Mouse (Mus musculus) forebrain, embryonic 10.5 days (tissue): ENCODE data around the gene Tchp. TPM values are rescaled to one million over a fixed set of nuclear protein-coding genes. Genes with fewer than 3 reads are reported as not detected.

Experiments
- microRNA-seq: library from miRNA; unstranded; fragments of <30 nt; microRNA quantifications from one replicate; pipeline ENCODE4, GENCODE M21; 2017
- polyA plus RNA-seq: library from polyadenylated mRNA; unstranded; fragments of >200 nt; fragmentation: Nextera tagmentation; extraction: Ambion mirVana; gene quantifications from 2 replicates; pipeline ENCODE4 v1.2.1, GENCODE M21; 2016

Tchp gene
- polyA plus RNA-seq, 1 experiment from 2014 or later = 20.9 TPM

Small RNA genes within 50 kb of the gene (microRNA-seq; reads per million reads assigned to microRNA genes)
- gene Mir7028 = not detected

Other genes starting within 250 kb of the Tchp start
- 3.9 and 4.1 TPM in 2 replicates for gene Fam222a, start 139.7 kb upstream of the Tchp start, polyA plus RNA-seq
- gene Trpv4, start 49.3 kb upstream of the Tchp start, polyA plus RNA-seq = 0.17 and 0.31 TPM in 2 replicates
- 86.9 and 88.8 TPM in 2 replicates for gene Gltp, start 16.8 kb upstream of the Tchp start, polyA plus RNA-seq
- 38.3 and 39.5 TPM in 2 replicates for gene Ankrd13a, start 66.9 kb downstream of the Tchp start, polyA plus RNA-seq
- 33.1 and 34.2 TPM in 2 replicates for gene Git2, start 67.8 kb downstream of the Tchp start, polyA plus RNA-seq
- gene 1500011B03Rik, start 115.7 kb downstream of the Tchp start, polyA plus RNA-seq = 118 and 119 TPM in 2 replicates
- gene 4930519G04Rik, start 145.9 kb downstream of the Tchp start, polyA plus RNA-seq = not detected in 2 replicates
- gene Gm9936, start 150.9 kb downstream of the Tchp start, polyA plus RNA-seq = 0.14 and 0.15 TPM in 2 replicates
- 0.34 and 0.45 TPM in 2 replicates for gene Oasl2, start 189.2 kb downstream of the Tchp start, polyA plus RNA-seq
- not detected in 2 replicates for gene Oasl1, start 215.5 kb downstream of the Tchp start, polyA plus RNA-seq
- 41.5 and 43.3 TPM in 2 replicates for gene 2210016L21Rik, start 234.4 kb downstream of the Tchp start, polyA plus RNA-seq